Mouse (Mus musculus) adrenal gland, postnatal 14 days (tissue): ENCODE measurements around the gene Tinf2. TPM values are rescaled to one million over a fixed set of nuclear protein-coding genes. Genes with fewer than 3 reads are reported as not detected.

Source experiments
- DNase-seq: peaks from one replicate; pipeline ENCODE4 v3.0.0; 2021; ENCODE audit warnings: mixed read lengths
- long read RNA-seq, 2 experiments: library from polyadenylated mRNA; stranded (forward); transcript quantifications; one replicate each; pipeline ENCODE4 v2.0.0; 2021
- total RNA-seq: library from RNA; stranded (reverse); gene quantifications from 2 replicates; pipeline ENCODE4 v1.2.3, GENCODE M21; 2021

The Tinf2 gene
- 26.1 and 27.4 TPM in 2 replicates for total RNA-seq
- long read RNA-seq, experiment 1, transcript Tinf2-201 (9 exons, 2,956 nt) = major isoform, 9 of 17 reads
- long read RNA-seq, experiment 1, partial matches to known transcripts = 1 of 17 reads
- long read RNA-seq, experiment 1, other reads (novel, unspliced or antisense) = 7 of 17 reads
- long read RNA-seq, experiment 2, transcript Tinf2-201 (9 exons, 2,956 nt) = major isoform, 7 of 12 reads
- long read RNA-seq, experiment 2, partial matches to known transcripts = 1 of 12 reads
- long read RNA-seq, experiment 2, other reads (novel, unspliced or antisense) = 3 of 12 reads

- DNase-seq = peak; percentile 95
Measured at GRCm38 (mm10) chr14:55681160-55682117, at the start of gene Tinf2. Gene Tinf2, minus strand, starts transcription at chr14:55681820.

- no peak for DNase-seq
Measured at GRCm38 (mm10) chr14:55730531-55731032, 49.0 kb upstream of the Tinf2 start.

DNA sequence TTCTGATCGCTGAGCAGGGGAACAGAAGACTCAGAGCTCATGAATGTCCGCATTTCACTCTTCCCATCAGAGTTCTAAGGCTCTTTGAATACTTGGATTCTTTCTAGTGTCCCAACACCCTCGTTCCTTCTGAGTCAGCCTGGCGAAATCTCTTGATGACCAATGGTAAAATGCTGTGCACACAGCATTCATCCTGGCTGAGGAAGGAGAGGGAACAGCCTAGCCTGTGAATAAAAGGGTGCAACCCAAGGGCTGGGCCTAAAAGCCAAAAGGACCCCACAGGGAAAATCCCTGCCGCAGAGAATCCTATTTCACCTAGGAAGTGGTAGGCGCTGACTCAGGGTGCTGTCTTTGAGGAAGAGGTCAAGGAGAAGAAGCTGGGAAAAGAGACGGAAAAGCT lies 48.5 kb upstream of the Tinf2 start:
- DNase-seq = no peak

- DNase-seq = no peak
Measured at GRCm38 (mm10) chr14:55727889-55728685, 46.5 kb upstream of the Tinf2 start.

- no peak for DNase-seq
Measured at GRCm38 (mm10) chr14:55726261-55726660, 44.6 kb upstream of the Tinf2 start.

- peak; percentile 77 for DNase-seq
Measured at GRCm38 (mm10) chr14:55724411-55724871, 42.8 kb upstream of the Tinf2 start.

DNA sequence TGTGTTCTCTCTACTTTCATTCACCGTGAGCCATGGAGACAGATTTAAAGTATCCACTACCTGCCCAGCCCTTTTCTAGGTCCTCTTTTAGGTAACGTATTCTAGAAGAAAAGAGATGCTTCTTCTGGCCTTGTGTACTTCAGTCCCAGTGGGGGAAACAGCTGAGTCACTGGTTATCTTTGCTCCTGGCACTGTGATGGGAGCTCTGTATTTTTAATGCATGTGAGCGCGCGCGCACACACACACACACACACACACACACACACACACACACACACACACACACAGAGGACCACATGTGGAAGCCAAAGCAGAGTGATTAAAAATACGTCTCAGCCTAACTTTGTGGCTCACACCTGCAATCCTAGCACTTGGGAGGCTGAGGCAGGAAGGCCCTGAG lies 41.8 kb upstream of the Tinf2 start:
- no peak for DNase-seq

GRCm38 (mm10) chr14:55722438-55722945 lies 40.9 kb upstream of the Tinf2 start:
- DNase-seq = no peak

DNA sequence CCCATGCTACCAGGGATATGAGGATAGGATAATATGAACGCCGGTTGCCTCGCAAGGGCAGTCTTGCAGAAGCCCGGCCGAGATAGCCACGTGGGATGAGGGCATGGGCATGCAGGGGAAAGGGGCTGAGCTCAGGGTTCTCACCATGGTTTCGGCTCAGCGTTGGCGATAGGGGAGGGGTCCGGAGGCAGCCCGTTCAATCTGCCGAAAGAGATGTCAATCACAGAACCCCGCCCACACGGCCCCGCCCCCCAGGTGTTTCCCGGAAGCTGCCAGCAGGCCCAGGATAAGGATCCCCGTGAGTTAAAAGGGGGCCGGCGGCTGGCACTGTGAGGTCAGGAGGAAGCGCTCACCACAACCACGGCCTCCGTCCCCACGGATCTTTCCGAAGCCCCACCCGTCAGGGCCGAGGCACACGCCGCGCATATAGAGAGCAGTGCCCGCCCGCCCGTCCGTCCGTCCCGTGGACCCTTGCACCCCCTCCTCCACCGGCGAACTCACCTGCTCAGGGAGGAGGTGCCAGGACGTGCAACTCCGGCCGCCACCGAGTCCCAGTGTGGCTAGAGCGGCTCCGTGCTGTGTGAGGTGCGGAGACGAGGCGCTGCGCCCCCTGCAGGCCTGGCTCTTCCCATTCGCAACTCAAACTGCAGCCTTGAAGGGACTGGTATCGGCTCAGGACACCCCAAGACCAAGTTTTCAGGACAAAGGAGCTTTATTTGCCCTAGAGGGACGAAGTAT lies 40.2 kb upstream of the Tinf2 start, which contains the start of gene Rabggta:
Rabggta (minus strand) TSS at position 564 of the 738 bp plus-strand sequence.
- DNase-seq = peak; percentile 96

DNA sequence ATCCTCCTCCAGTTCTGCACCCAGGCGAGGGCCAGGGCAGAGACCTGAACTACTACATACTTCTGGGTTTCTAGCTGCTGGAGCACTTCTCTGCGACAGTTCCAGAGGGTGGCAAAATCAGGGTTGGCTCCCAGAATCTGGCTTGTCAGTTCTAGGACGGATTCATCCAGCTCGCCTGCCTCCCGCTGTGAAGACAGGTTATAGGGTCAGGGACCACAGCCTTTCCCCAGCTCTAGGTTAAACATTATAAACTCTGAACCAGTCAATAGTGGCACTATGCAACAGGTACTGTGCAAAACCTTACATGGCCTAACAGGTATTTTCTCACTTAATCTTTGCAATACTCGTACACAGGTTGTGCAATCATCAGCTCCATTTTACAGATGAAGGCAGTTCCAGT lies 39.5 kb upstream of the Tinf2 start:
- DNase-seq = no peak

DNA sequence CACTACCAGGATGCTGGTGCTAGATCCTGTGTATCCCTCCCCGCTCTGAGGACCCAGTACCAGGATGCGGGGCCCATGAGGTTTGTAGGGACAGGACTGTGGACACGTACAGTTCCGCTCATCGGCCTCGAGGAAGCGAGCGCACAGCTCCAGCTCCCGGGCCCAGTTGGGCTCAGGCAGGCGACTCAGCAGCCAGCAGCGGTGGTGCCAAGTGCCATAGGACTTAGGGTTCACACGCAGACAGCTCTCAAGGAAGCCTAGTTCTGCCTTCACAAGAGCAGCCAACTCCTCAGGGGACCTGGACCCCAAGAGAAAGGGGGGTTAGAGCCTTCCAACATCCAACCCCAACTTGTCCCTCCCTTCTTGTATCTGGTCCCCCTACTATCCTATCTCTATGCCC lies 39.0 kb upstream of the Tinf2 start:
- no peak for DNase-seq

GRCm38 (mm10) chr14:55719737-55720136 lies 38.1 kb upstream of the Tinf2 start:
- no peak for DNase-seq

- DNase-seq = no peak
Measured at GRCm38 (mm10) chr14:55716884-55717283, 35.3 kb upstream of the Tinf2 start.

GRCm38 (mm10) chr14:55716271-55716670 lies 34.7 kb upstream of the Tinf2 start:
- no peak for DNase-seq

GRCm38 (mm10) chr14:55714893-55715292 lies 33.3 kb upstream of the Tinf2 start:
- DNase-seq = no peak

DNA sequence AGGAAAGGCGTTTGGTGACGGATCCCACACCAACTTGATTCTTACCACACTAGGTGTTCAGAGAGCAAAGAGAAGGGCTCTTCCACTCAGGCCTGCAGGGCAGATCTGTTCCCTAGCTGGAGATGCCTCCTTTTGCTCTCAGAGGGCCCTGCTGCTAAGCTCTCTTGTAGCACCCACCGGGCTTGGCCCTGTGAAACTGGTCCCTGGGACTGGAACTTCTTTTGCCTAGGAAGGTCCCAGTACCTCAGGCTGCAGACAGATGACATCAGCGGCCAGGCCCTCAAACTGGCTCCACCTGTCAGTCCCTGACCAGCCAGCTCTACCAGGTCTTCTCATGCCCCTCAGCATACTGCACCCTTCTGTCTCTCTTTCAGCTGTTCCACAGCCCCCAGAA lies 32.1 kb upstream of the Tinf2 start, which contains the start of gene Tgm1:
Tgm1 (minus strand) TSS at position 198 of the 394 bp plus-strand sequence.
- no peak for DNase-seq

- peak; percentile 20 for DNase-seq
Measured at GRCm38 (mm10) chr14:55713007-55713728, 31.5 kb upstream of the Tinf2 start.

DNA sequence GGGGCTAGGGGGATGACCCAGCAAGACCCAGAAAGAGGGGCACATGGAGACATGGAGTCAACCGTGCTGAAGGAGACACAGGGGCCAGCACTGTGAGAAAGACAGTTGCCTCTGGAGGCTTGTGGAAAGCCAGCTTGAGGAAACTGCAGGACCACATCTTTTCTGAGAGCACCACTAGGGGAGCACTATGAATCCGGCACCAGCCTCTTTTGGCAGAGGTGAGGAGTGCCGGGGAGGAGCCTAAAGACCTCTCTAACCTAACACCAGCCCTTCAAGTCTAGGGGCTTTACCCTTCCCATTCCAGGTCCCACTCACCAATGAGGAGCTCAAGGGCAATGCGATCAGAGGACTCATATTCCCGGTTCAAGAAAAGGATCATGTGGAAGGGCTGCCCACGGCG lies 30.2 kb upstream of the Tinf2 start:
- DNase-seq = no peak

DNA sequence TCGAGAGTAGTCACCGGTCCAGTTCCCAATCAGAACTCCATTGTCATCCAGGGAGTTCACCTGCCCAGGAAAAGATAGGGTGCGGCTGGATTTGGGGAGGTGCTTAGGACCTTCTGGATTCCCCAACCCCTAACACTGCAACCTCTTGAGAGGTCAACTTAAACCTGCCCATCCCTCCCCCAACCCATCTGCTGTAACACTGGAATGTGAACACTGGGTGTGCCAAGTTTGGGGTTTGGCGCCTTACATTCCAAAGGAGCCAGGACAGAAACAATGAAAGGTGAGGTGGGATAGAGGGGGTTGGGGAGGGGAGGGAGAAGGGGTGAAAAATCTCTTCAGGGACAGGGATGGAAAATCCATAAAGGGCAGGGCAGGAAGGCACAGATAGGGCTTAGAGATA lies 27.9 kb upstream of the Tinf2 start:
- no peak for DNase-seq

- DNase-seq = no peak
Measured at GRCm38 (mm10) chr14:55707397-55707796, 25.8 kb upstream of the Tinf2 start.
